Mouse (Mus musculus) adrenal gland, adult 10 weeks (tissue): ENCODE results near the gene Pmepa1. TPM values are rescaled to one million over a fixed set of nuclear protein-coding genes. Genes with fewer than 3 reads are reported as not detected.

Source experiments
- polyA plus RNA-seq: library from polyadenylated mRNA; stranded (reverse); fragments of 350-450 nt; fragmentation: Illumina TruSeq; extraction: RNeasy Lipid Tissue Mini Kit (QIAGEN cat#74804); gene quantifications from one replicate; pipeline ENCODE4 v1.2.3, GENCODE M21; 2014; ENCODE audit warnings: low read depth, low replicate concordance

Gene Pmepa1
- polyA plus RNA-seq = 16.0 TPM

GRCm38 (mm10) chr2:173276409-173276808, at the start of gene Pmepa1:
Gene Pmepa1 (minus strand): TSS chr2:173276533.

GRCm38 (mm10) chr2:173218416-173219141, 57.8 kb downstream of the Pmepa1 start, which contains the start of gene Zbp1:
Gene Zbp1 (minus strand): TSS chr2:173218923.

Other genes with a start within 250 kb of the Pmepa1 start
- gene Ctcfl, start 157.0 kb downstream of the Pmepa1 start, polyA plus RNA-seq = not detected
- 166 TPM for gene Pck1, start 123.5 kb downstream of the Pmepa1 start, polyA plus RNA-seq
- 1.2 TPM for gene Zbp1, start 57.6 kb downstream of the Pmepa1 start, polyA plus RNA-seq
- not detected for gene 1700021F07Rik, start 246.1 kb upstream of the Pmepa1 start, polyA plus RNA-seq